25 mouse cellular contexts compared by ENCODE assay signal in the genomic region with DNA sequence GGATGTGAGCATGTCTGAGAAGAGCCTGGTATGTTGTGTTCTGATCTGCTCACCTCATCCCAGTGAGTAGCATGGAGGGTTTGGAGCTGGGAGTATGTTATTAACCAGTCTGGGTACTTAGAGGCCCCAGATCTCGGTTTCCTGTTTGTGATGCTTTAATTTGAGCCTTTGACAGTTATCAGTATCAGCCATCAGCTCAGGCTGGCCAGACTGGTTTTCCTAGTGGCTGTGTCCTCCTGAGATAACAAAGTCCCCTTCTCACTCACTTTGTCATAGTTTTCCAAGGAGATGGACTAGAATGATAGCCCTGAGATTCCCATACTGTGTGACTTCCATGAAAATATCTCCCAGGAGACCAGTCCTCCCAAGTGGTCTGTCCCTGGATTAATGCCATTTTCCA.
"Had no signal": no experiment of that assay in that cellular context is flagged by ENCODE, and none has a peak within 500 bp of the region (broad histone marks: within the 10 kb centered on the region; RNA-seq: fewer than 3 reads in every experiment).

No protein-coding gene starts in this region.

- H3K9ac ChIP-seq: heart, embryonic 12.5 days; hindbrain, embryonic 12.5 days; hindbrain, embryonic 15.5 days; kidney, embryonic 15.5 days; limb, embryonic 12.5 days had no signal

- H3K27me3 ChIP-seq: hindbrain, embryonic 12.5 days; hindbrain, embryonic 15.5 days; kidney, embryonic 15.5 days had no signal

- H3K36me3 ChIP-seq: heart, embryonic 10.5 days; heart, embryonic 12.5 days; hindbrain, embryonic 10.5 days; hindbrain, embryonic 12.5 days; hindbrain, embryonic 15.5 days; kidney, embryonic 15.5 days; limb, embryonic 12.5 days had no signal

- H3K27ac ChIP-seq: gastrocnemius, adult 2 months; heart, embryonic 10.5 days; hindbrain, embryonic 10.5 days; hindbrain, embryonic 12.5 days; hindbrain, embryonic 15.5 days; hindbrain, postnatal 0 days; kidney, embryonic 15.5 days; kidney, postnatal 0 days; limb, embryonic 12.5 days had no signal

- H3K4me2 ChIP-seq: heart, embryonic 12.5 days; hindbrain, embryonic 12.5 days; hindbrain, embryonic 15.5 days; kidney, embryonic 15.5 days; limb, embryonic 12.5 days; liver, embryonic 11.5 days had no signal

- H3K4me3 ChIP-seq: gastrocnemius, adult 2 months; heart, embryonic 10.5 days; heart, embryonic 12.5 days; hindbrain, embryonic 10.5 days; hindbrain, embryonic 12.5 days; hindbrain, embryonic 15.5 days; kidney, embryonic 15.5 days; limb, embryonic 12.5 days had no signal

- H3K9me3 ChIP-seq: heart, embryonic 10.5 days; heart, embryonic 12.5 days; hindbrain, embryonic 10.5 days; hindbrain, embryonic 12.5 days; hindbrain, embryonic 15.5 days; kidney, embryonic 15.5 days; limb, embryonic 12.5 days had no signal

- ATAC-seq: hindbrain, postnatal 0 days; intestine, embryonic 16.5 days had no signal

- DNase-seq: gastrocnemius, adult 2 months; gastrocnemius, postnatal 10 days; gastrocnemius, postnatal 25 days; heart, adult 18-20 months; heart, postnatal 10 days; heart, postnatal 4 days; kidney, adult 11 months; kidney, adult 2 months; kidney, adult 9 months; kidney, postnatal 14 days; kidney, postnatal 36 days; layer of hippocampus, adult 9-11 months; layer of hippocampus, postnatal 36 days; liver had no signal

- H3K4me1 ChIP-seq: hindbrain, embryonic 12.5 days; hindbrain, embryonic 15.5 days; kidney, embryonic 15.5 days had no signal
